In genomic region chr2:119019131-119019530, GRCm38 (mm10) we compare ENCODE assay signal across 8 mouse cellular contexts. TPM values are rescaled to one million over a fixed set of nuclear protein-coding genes. Genes with fewer than 3 reads are reported as not detected.
A peak's percentile ranks its signal among the peaks of the same experiment; 100 is the strongest.
DNase-seq lines count a peak whose midpoint lies in the region; ATAC-seq lines count a peak whose summit lies in the region.

No protein-coding gene starts in this region.

- peaks cover 24% of the 10 kb centered on the region for H3K4me1 ChIP-seq in heart, embryonic 13.5 days
- H3K4me1 ChIP-seq in midbrain, embryonic 10.5 days, result peaks cover 9% of the 10 kb centered on the region

- H3K27ac ChIP-seq in heart, embryonic 13.5 days (replicated peaks), result peak overlapping the region; percentile 24; the same call in 1 of the 2 replicates
- H3K27ac ChIP-seq in midbrain, embryonic 10.5 days (replicated peaks), result peak overlapping the region; percentile 57; the same call in 1 of the 2 replicates

- H3K27me3 ChIP-seq in heart, embryonic 13.5 days (replicated peaks), result no peaks in the 10 kb centered on the region
- no peaks in the 10 kb centered on the region for H3K27me3 ChIP-seq in midbrain, embryonic 10.5 days (ENCODE audit: low read depth, poor library complexity, severe bottlenecking)

- peaks cover 7% of the 10 kb centered on the region for H3K9me3 ChIP-seq in heart, embryonic 13.5 days
- no peaks in the 10 kb centered on the region; the same call in 1 of the 2 replicates for H3K9me3 ChIP-seq in midbrain, embryonic 10.5 days (replicated peaks)

- H3K36me3 ChIP-seq in heart, embryonic 13.5 days, result peaks cover 58% of the 10 kb centered on the region
- peaks cover 59% of the 10 kb centered on the region for H3K36me3 ChIP-seq in midbrain, embryonic 10.5 days

- intact Hi-C loops in heart, postnatal 14 days (cut with DNase I), result no loop called here

- no peak for ATAC-seq in heart, embryonic 13.5 days (ENCODE audit: extremely low read depth, insufficient number of reproducible peaks, low FRiP score, low TSS enrichment)

- 19% methylated on average over 5 of the region's 5 CpGs for WGBS in heart, embryonic 13.5 days
- WGBS in midbrain, embryonic 10.5 days, result 15% methylated on average over 5 of the region's 5 CpGs

- H3K4me3 ChIP-seq in heart, embryonic 13.5 days, result no peak overlapping the region
- no peak overlapping the region for H3K4me3 ChIP-seq in midbrain, embryonic 10.5 days

- no peak for DNase-seq in heart, postnatal 14 days
- peak; percentile 46 for DNase-seq in MN1 (ENCODE audit: low spot score)
- peak; percentile 25 for DNase-seq in gastrocnemius, postnatal 10 days
- DNase-seq in midbrain, embryonic 10.5 days (ENCODE audit: low spot score), result no peak
- no peak for DNase-seq in B cell, adult 2 months
- DNase-seq in adrenal gland, adult 18-20 months (ENCODE audit: low spot score in 2 of 2), result no peak
- DNase-seq in T-cell, adult 2 months (ENCODE audit: low spot score), result no peak

- peak overlapping the region; percentile 61 for H3K9ac ChIP-seq in heart, embryonic 13.5 days

- H3K4me2 ChIP-seq in heart, embryonic 13.5 days, result peak overlapping the region; percentile 35

RNA-seq across cellular contexts. Expression of gene Ccdc32, which starts 10.1 kb away (rescaled TPM):
- polyA plus RNA-seq in heart, embryonic 13.5 days (2015; fragmentation: Nextera tagmentation; extraction: Ambion mirVana), result 16.0 and 17.6 TPM in 2 replicates
- total RNA-seq in heart, postnatal 14 days (2021), result 10 to 100 TPM; 12.8 TPM
- total RNA-seq in gastrocnemius, postnatal 10 days (2021), result 1 to 10 TPM; 7.4 to 8.2 TPM
- 21.9 and 22.4 TPM in 2 replicates for polyA plus RNA-seq in midbrain, embryonic 10.5 days (2016; fragmentation: Nextera tagmentation; extraction: Ambion mirVana)
- total RNA-seq in adrenal gland, adult 18-20 months (2021), result 10 to 100 TPM; 16.5 TPM

RNA-seq across cellular contexts. Expression of gene Rpusd2, which starts 15.5 kb away (rescaled TPM):
- polyA plus RNA-seq in heart, embryonic 13.5 days (2015; fragmentation: Nextera tagmentation; extraction: Ambion mirVana), result 4.1 and 4.6 TPM in 2 replicates
- 1 to 10 TPM; 4.1 to 4.3 TPM for total RNA-seq in heart, postnatal 14 days (2021)
- total RNA-seq in gastrocnemius, postnatal 10 days (2021), result 1 to 10 TPM; 3.8 to 4.3 TPM
- 7.0 and 7.9 TPM in 2 replicates for polyA plus RNA-seq in midbrain, embryonic 10.5 days (2016; fragmentation: Nextera tagmentation; extraction: Ambion mirVana)
- 1 to 10 TPM; 4.4 to 5.9 TPM for total RNA-seq in adrenal gland, adult 18-20 months (2021)

RNA-seq across cellular contexts. Expression of gene Knl1, which starts 27.8 kb away (rescaled TPM):
- polyA plus RNA-seq in heart, embryonic 13.5 days (2015; fragmentation: Nextera tagmentation; extraction: Ambion mirVana), result 31.4 and 34.7 TPM in 2 replicates
- 1 to 10 TPM; 3.0 to 4.0 TPM for total RNA-seq in heart, postnatal 14 days (2021)
- total RNA-seq in gastrocnemius, postnatal 10 days (2021), result 1 to 10 TPM; 4.9 to 7.7 TPM
- 63.9 and 68.4 TPM in 2 replicates for polyA plus RNA-seq in midbrain, embryonic 10.5 days (2016; fragmentation: Nextera tagmentation; extraction: Ambion mirVana)
- under 1 TPM; 0.33 to 0.45 TPM for total RNA-seq in adrenal gland, adult 18-20 months (2021)

Comparison
In these comparisons a context has a peak if more than half of its experiments do, and no peak if none do; other contexts are left out.
1. DNase-seq: peak in MN1 (single experiment) and gastrocnemius, postnatal 10 days (single experiment); none in heart, postnatal 14 days (0 of 2), midbrain, embryonic 10.5 days (single experiment), B cell, adult 2 months (0 of 2), adrenal gland, adult 18-20 months (0 of 2) and T-cell, adult 2 months (single experiment).